ENCODE assay signal across 8 mouse cellular contexts in the genomic region with DNA sequence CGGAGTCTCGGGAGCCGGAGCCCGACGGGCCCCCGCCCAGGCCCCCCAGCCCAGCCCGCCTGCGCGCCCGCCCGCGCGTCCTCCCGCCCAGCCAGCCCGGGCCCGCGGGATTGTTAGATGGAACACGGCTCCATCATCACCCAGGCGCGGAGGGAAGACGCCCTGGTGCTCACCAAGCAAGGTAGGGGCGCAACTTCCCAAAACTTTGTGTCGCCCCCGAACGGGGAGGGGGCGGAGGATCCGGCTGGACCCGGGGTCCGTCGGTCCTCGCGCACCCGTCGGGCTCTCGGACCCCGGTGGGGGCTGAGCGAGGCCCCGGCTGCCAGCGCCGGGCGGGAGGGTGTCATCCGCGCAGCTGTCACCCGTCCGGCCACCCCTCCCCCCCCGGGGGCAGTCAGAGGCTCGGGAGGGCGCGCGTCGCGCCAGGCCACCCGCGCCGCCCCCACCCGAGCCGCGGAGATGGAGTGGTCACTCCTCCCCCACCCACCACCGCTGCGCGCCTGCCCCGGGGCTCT. TPM values are rescaled to one million over a fixed set of nuclear protein-coding genes. Genes with fewer than 3 reads are reported as not detected.
DNase-seq lines count a peak whose midpoint lies in the region; ATAC-seq and TF ChIP-seq lines count a peak whose summit lies in the region.

No protein-coding gene starts in this region.

- peak overlapping the region; percentile 93 for H3K4me3 ChIP-seq in erythroblast, embryonic 14.5 days (replicated peaks)
- peak overlapping the region; percentile 100 for H3K4me3 ChIP-seq in forebrain, embryonic 12.5 days (replicated peaks)
- peak overlapping the region; percentile 99 for H3K4me3 ChIP-seq in hindbrain, embryonic 10.5 days
- H3K4me3 ChIP-seq in limb, embryonic 14.5 days (replicated peaks; ENCODE audit: low read length): peak overlapping the region; percentile 97
- H3K4me3 ChIP-seq in midbrain, embryonic 15.5 days: peak overlapping the region; percentile 95
- peak overlapping the region; percentile 81 for H3K4me3 ChIP-seq in thymus, adult 2 months (ENCODE audit: control insufficient read depth, insufficient read depth, low read length)

- WGBS in forebrain, embryonic 12.5 days: 2% methylated on average over 51 of the region's 62 CpGs
- WGBS in hindbrain, embryonic 10.5 days: under 1% methylated on average over 62 of the region's 62 CpGs
- WGBS in limb, embryonic 14.5 days: 0% methylated on average over 3 of the region's 62 CpGs
- WGBS in midbrain, embryonic 15.5 days: under 1% methylated on average over 35 of the region's 62 CpGs
- 1% methylated on average over 49 of the region's 62 CpGs for WGBS in thymus, adult 2 months

- H3K9ac ChIP-seq in forebrain, embryonic 12.5 days: peak overlapping the region; percentile 99
- H3K9ac ChIP-seq in limb, embryonic 14.5 days (ENCODE audit: low read depth, low read length, severe bottlenecking): peak overlapping the region; percentile 99
- peak overlapping the region; percentile 70 for H3K9ac ChIP-seq in midbrain, embryonic 15.5 days

- peak overlapping the region; percentile 100 for H3K27ac ChIP-seq in forebrain, embryonic 12.5 days
- peak overlapping the region; percentile 99 for H3K27ac ChIP-seq in hindbrain, embryonic 10.5 days
- peak overlapping the region; percentile 99 for H3K27ac ChIP-seq in limb, embryonic 14.5 days (replicated peaks; ENCODE audit: low read depth, low read length)
- peak overlapping the region; percentile 98 for H3K27ac ChIP-seq in midbrain, embryonic 15.5 days
- H3K27ac ChIP-seq in thymus, adult 2 months (ENCODE audit: control insufficient read depth, insufficient read depth, low read length): no peak overlapping the region

- H3K27me3 ChIP-seq in erythroblast, embryonic 14.5 days (ENCODE audit: control insufficient read depth): peaks cover 36% of the 10 kb centered on the region
- H3K27me3 ChIP-seq in forebrain, embryonic 12.5 days: peaks cover 7% of the 10 kb centered on the region; the same call in 1 of the 2 replicates
- H3K27me3 ChIP-seq in hindbrain, embryonic 10.5 days (ENCODE audit: insufficient read depth, poor library complexity, severe bottlenecking): peaks cover 13% of the 10 kb centered on the region
- H3K27me3 ChIP-seq in limb, embryonic 14.5 days (ENCODE audit: control insufficient read depth, insufficient read depth, low read length): no peaks in the 10 kb centered on the region
- 0 out of 2 replicates have a peak, but pooled peaks cover 3% of the 10 kb centered on the region for H3K27me3 ChIP-seq in midbrain, embryonic 15.5 days (replicated peaks)
- no peaks in the 10 kb centered on the region for H3K27me3 ChIP-seq in thymus, adult 2 months (ENCODE audit: control insufficient read depth, insufficient read depth, low read length)

- TF ChIP-seq CTCF in thymus, adult 2 months (IDR thresholded peaks at IDR 0.05; ENCODE audit: borderline replicate concordance, control insufficient read depth, extremely low read depth, insufficient read depth, low read length, poor library complexity): no peak

- H3K4me1 ChIP-seq in erythroblast, embryonic 14.5 days (ENCODE audit: control insufficient read depth): peaks cover 57% of the 10 kb centered on the region
- peaks cover 52% of the 10 kb centered on the region for H3K4me1 ChIP-seq in forebrain, embryonic 12.5 days
- H3K4me1 ChIP-seq in hindbrain, embryonic 10.5 days (replicated peaks): peaks cover 69% of the 10 kb centered on the region
- peaks cover 41% of the 10 kb centered on the region for H3K4me1 ChIP-seq in limb, embryonic 14.5 days (ENCODE audit: control insufficient read depth, insufficient read depth, low read length)
- H3K4me1 ChIP-seq in midbrain, embryonic 15.5 days: peaks cover 47% of the 10 kb centered on the region
- peaks cover 44% of the 10 kb centered on the region for H3K4me1 ChIP-seq in thymus, adult 2 months (replicated peaks; ENCODE audit: control insufficient read depth, insufficient read depth, low read length)

- DNase-seq in adrenal gland, adult 8-10 months: peak; percentile 58
- DNase-seq in hindbrain, embryonic 10.5 days (ENCODE audit: low spot score): peak; percentile 52
- no peak for DNase-seq in limb, embryonic 14.5 days (ENCODE audit: low spot score)
- DNase-seq in thymus, adult 2 months: peak; percentile 55

- H3K36me3 ChIP-seq in erythroblast, embryonic 14.5 days (ENCODE audit: control insufficient read depth): peaks cover 22% of the 10 kb centered on the region
- no peaks in the 10 kb centered on the region for H3K36me3 ChIP-seq in forebrain, embryonic 12.5 days (replicated peaks)
- no peaks in the 10 kb centered on the region for H3K36me3 ChIP-seq in hindbrain, embryonic 10.5 days
- peaks cover 19% of the 10 kb centered on the region for H3K36me3 ChIP-seq in limb, embryonic 14.5 days (ENCODE audit: control insufficient read depth, insufficient read depth, low read length)
- no peaks in the 10 kb centered on the region for H3K36me3 ChIP-seq in midbrain, embryonic 15.5 days (replicated peaks)
- no peaks in the 10 kb centered on the region for H3K36me3 ChIP-seq in thymus, adult 2 months (ENCODE audit: control insufficient read depth, insufficient read depth, low read length)

- ATAC-seq in erythroblast, adult 5-6 weeks (replicated peaks; ENCODE audit: low FRiP score, poor library complexity, severe bottlenecking): no peak
- peak; percentile 5 for ATAC-seq in forebrain, embryonic 12.5 days (ENCODE audit: low FRiP score)
- no peak; the same call in 1 of the 2 replicates for ATAC-seq in limb, embryonic 14.5 days (ENCODE audit: low FRiP score, low read depth)
- ATAC-seq in midbrain, embryonic 15.5 days (replicated peaks): peak; percentile 12; the same call in 1 of the 2 replicates

- H3K4me2 ChIP-seq in forebrain, embryonic 12.5 days: peak overlapping the region; percentile 95
- peak overlapping the region; percentile 98 for H3K4me2 ChIP-seq in limb, embryonic 14.5 days (replicated peaks; ENCODE audit: low read depth, low read length, severe bottlenecking)
- H3K4me2 ChIP-seq in midbrain, embryonic 15.5 days: peak overlapping the region; percentile 86

- no peaks in the 10 kb centered on the region for H3K9me3 ChIP-seq in erythroblast, embryonic 14.5 days (ENCODE audit: control insufficient read depth, low read length)
- no peaks in the 10 kb centered on the region for H3K9me3 ChIP-seq in forebrain, embryonic 12.5 days
- no peaks in the 10 kb centered on the region for H3K9me3 ChIP-seq in hindbrain, embryonic 10.5 days
- no peaks in the 10 kb centered on the region for H3K9me3 ChIP-seq in limb, embryonic 14.5 days (ENCODE audit: control insufficient read depth, low read length)
- no peaks in the 10 kb centered on the region for H3K9me3 ChIP-seq in midbrain, embryonic 15.5 days

- TF ChIP-seq POLR2A in limb, embryonic 14.5 days (IDR thresholded peaks at IDR 0.05; ENCODE audit: borderline replicate concordance, extremely low read depth, insufficient read depth, insufficient read length): no peak
- TF ChIP-seq POLR2A in thymus, adult 2 months (IDR thresholded peaks at IDR 0.05; ENCODE audit: control insufficient read depth, extremely low read depth, insufficient read depth, low read length, poor library complexity): no peak

RNA-seq across cellular contexts. Expression of gene Ctdsp2, which starts 0.7 kb away (rescaled TPM):
- 2.2 and 3.4 TPM in 2 replicates for polyA plus RNA-seq in erythroblast, embryonic 14.5 days (2012)
- 19.6 and 29.3 TPM in 2 replicates for total RNA-seq in erythroblast, adult 5-6 weeks (2015; ENCODE audit: low replicate concordance)
- total RNA-seq in erythroblast, adult 5-6 weeks (2017; ENCODE audit: low replicate concordance): 16.5 and 20.9 TPM in 2 replicates
- total RNA-seq in adrenal gland, adult 8-10 months (2022): 100 to 1,000 TPM; 140 to 170 (median 157) TPM
- polyA plus RNA-seq in forebrain, embryonic 12.5 days (2016; fragmentation: Nextera tagmentation; extraction: Ambion mirVana): 49.2 and 49.5 TPM in 2 replicates
- polyA plus RNA-seq in hindbrain, embryonic 10.5 days (2016; fragmentation: Nextera tagmentation; extraction: Ambion mirVana): 33.5 and 36.5 TPM in 2 replicates
- 230 and 284 TPM in 2 replicates for polyA plus RNA-seq in limb, embryonic 14.5 days (2012; rRNA removed)
- polyA plus RNA-seq in limb, embryonic 14.5 days (2014; fragmentation: Nextera tagmentation; extraction: Ambion mirVana): 143 and 153 TPM in 2 replicates
- polyA plus RNA-seq in midbrain, embryonic 15.5 days (2015; fragmentation: Nextera tagmentation; extraction: Ambion mirVana): 16.5 and 18.6 TPM in 2 replicates
- 179 and 182 TPM in 2 replicates for polyA plus RNA-seq in thymus, adult 2 months (2012; rRNA removed)

RNA-seq across cellular contexts. Expression of gene Avil, which starts 21.3 kb away (rescaled TPM):
- 0.01 TPM in 1 of 2 replicates, not detected in the other for polyA plus RNA-seq in erythroblast, embryonic 14.5 days (2012)
- total RNA-seq in erythroblast, adult 5-6 weeks (2015; ENCODE audit: low replicate concordance): not detected in 2 replicates
- total RNA-seq in erythroblast, adult 5-6 weeks (2017; ENCODE audit: low replicate concordance): not detected in 2 replicates
- 1 to 10 TPM; 1.6 to 2.4 (median 2.0) TPM for total RNA-seq in adrenal gland, adult 8-10 months (2022)
- polyA plus RNA-seq in forebrain, embryonic 12.5 days (2016; fragmentation: Nextera tagmentation; extraction: Ambion mirVana): 0.21 TPM in 1 of 2 replicates, not detected in the other
- polyA plus RNA-seq in hindbrain, embryonic 10.5 days (2016; fragmentation: Nextera tagmentation; extraction: Ambion mirVana): 0.63 and 1.6 TPM in 2 replicates
- polyA plus RNA-seq in limb, embryonic 14.5 days (2012; rRNA removed): 0.35 and 0.45 TPM in 2 replicates
- 0.22 and 0.28 TPM in 2 replicates for polyA plus RNA-seq in limb, embryonic 14.5 days (2014; fragmentation: Nextera tagmentation; extraction: Ambion mirVana)
- polyA plus RNA-seq in midbrain, embryonic 15.5 days (2015; fragmentation: Nextera tagmentation; extraction: Ambion mirVana): 2.2 and 3.2 TPM in 2 replicates
- polyA plus RNA-seq in thymus, adult 2 months (2012; rRNA removed): 0.97 and 1.3 TPM in 2 replicates

RNA-seq across cellular contexts. Expression of gene Tsfm, which starts 51.5 kb away (rescaled TPM):
- polyA plus RNA-seq in erythroblast, embryonic 14.5 days (2012): 2.0 and 2.3 TPM in 2 replicates
- 5.0 and 5.8 TPM in 2 replicates for total RNA-seq in erythroblast, adult 5-6 weeks (2015; ENCODE audit: low replicate concordance)
- 2.9 and 5.9 TPM in 2 replicates for total RNA-seq in erythroblast, adult 5-6 weeks (2017; ENCODE audit: low replicate concordance)
- 10 to 100 TPM; 67.1 to 71.5 (median 68.1) TPM for total RNA-seq in adrenal gland, adult 8-10 months (2022)
- 82.7 and 82.8 TPM in 2 replicates for polyA plus RNA-seq in forebrain, embryonic 12.5 days (2016; fragmentation: Nextera tagmentation; extraction: Ambion mirVana)
- 91.4 and 97.4 TPM in 2 replicates for polyA plus RNA-seq in hindbrain, embryonic 10.5 days (2016; fragmentation: Nextera tagmentation; extraction: Ambion mirVana)
- 55.8 and 59.7 TPM in 2 replicates for polyA plus RNA-seq in limb, embryonic 14.5 days (2012; rRNA removed)
- 65.2 and 69.0 TPM in 2 replicates for polyA plus RNA-seq in limb, embryonic 14.5 days (2014; fragmentation: Nextera tagmentation; extraction: Ambion mirVana)
- polyA plus RNA-seq in midbrain, embryonic 15.5 days (2015; fragmentation: Nextera tagmentation; extraction: Ambion mirVana): 57.3 and 62.7 TPM in 2 replicates
- 42.1 and 45.2 TPM in 2 replicates for polyA plus RNA-seq in thymus, adult 2 months (2012; rRNA removed)

Comparison
In these comparisons a context has a peak if more than half of its experiments do, and no peak if none do; other contexts are left out.
1. ATAC-seq: peak in forebrain, embryonic 12.5 days (single experiment) and midbrain, embryonic 15.5 days (single experiment); none in erythroblast, adult 5-6 weeks (single experiment) and limb, embryonic 14.5 days (single experiment).
2. RNA of gene Tsfm, which starts 51.5 kb away (polyA plus RNA-seq): 91.4 to 97.4 TPM in hindbrain, embryonic 10.5 days, 82.7 to 82.8 TPM in forebrain, embryonic 12.5 days, 55.8 to 69.0 TPM in limb, embryonic 14.5 days, 57.3 to 62.7 TPM in midbrain, embryonic 15.5 days and 42.1 to 45.2 TPM in thymus, adult 2 months; 2.0 to 2.3 TPM in erythroblast, embryonic 14.5 days; every median in the first group is over 10 times any median in the second.
3. Peak in every context shown above with its lines, with median percentiles within 50 percentile points of each other: H3K4me3 ChIP-seq, H3K4me2 ChIP-seq and H3K9ac ChIP-seq.